Comparison of ENCODE assay signal across 16 mouse cellular contexts in the genomic region with DNA sequence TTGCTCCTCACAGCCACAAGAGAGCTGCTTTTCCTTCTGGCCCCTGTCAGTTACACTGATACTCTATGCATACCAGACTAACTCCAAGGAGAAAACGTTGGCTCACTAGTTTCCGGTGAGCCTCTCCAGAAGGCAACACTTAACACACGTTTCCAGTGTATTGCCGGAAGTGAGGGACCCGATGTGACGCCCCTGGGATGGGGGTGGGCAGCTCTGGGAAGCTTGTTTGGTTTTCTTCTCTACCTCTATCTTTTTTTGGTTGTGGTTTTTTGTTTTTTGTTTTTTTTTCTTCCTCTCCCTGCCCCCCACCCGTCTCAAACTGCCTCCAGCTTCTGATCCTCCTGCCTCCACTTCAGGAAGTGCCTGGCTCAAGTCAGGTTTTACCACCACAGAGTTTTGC. TPM values are rescaled to one million over a fixed set of nuclear protein-coding genes. Genes with fewer than 3 reads are reported as not detected.
DNase-seq lines count a peak whose midpoint lies in the region; ATAC-seq lines count a peak whose summit lies in the region.
"Had no signal": no experiment of that assay in that cellular context is flagged by ENCODE, and none has a peak within 500 bp of the region (broad histone marks: within the 10 kb centered on the region; RNA-seq: fewer than 3 reads in every experiment).

No protein-coding gene starts in this region.

- no peaks in the 10 kb centered on the region for H3K79me2 ChIP-seq in macrophage (ENCODE audit: inconsistent target)

- 12% methylated on average over 7 of the region's 7 CpGs for whole genome bisulfite sequencing in macrophage (ENCODE audit: missing documents)

- peak; percentile 7 for ATAC-seq in CD4-positive, CD25-positive, alpha-beta regulatory T cell, adult 4 months
- ATAC-seq in common myeloid progenitor, adult 5-6 weeks (replicated peaks; ENCODE audit: low read depth, poor library complexity, severe bottlenecking), result peak; percentile 33
- ATAC-seq: Patski had no signal

- H3K4me3 ChIP-seq in macrophage (ENCODE audit: inconsistent target), result no peak overlapping the region
- H3K4me3 ChIP-seq: erythroblast, embryonic 14.5 days; hindbrain, embryonic 12.5 days; limb, embryonic 15.5 days; midbrain, embryonic 12.5 days; neural tube, embryonic 15.5 days had no signal

- peak overlapping the region; percentile 93 for H3K27ac ChIP-seq in macrophage
- H3K27ac ChIP-seq: hindbrain, embryonic 12.5 days; limb, embryonic 15.5 days; midbrain, embryonic 12.5 days; neural tube, embryonic 15.5 days had no signal

- peak; percentile 96 for DNase-seq in 416B (ENCODE audit: low read depth)
- no peak for DNase-seq in urinary bladder, postnatal 14 days (ENCODE audit: low spot score)
- DNase-seq in layer of hippocampus, adult 9-10 months (ENCODE audit: low spot score), result no peak
- DNase-seq in adrenal gland, adult 18-20 months (ENCODE audit: low spot score in 2 of 2), result no peak
- no peak for DNase-seq in retina, embryonic 14.5 days (ENCODE audit: low spot score)
- DNase-seq: heart, adult 18-20 months had no signal

- no peaks in the 10 kb centered on the region for H3K36me3 ChIP-seq in macrophage (ENCODE audit: inconsistent target)
- H3K36me3 ChIP-seq: hindbrain, embryonic 12.5 days; limb, embryonic 15.5 days; midbrain, embryonic 12.5 days; neural tube, embryonic 15.5 days had no signal

RNA-seq across cellular contexts. Expression of gene Hnrnpf, which starts 18.1 kb away (rescaled TPM):
- 1,000 to 10,000 TPM; 1,072 to 1,239 TPM for polyA plus RNA-seq in CD4-positive, CD25-positive, alpha-beta regulatory T cell, adult 4 months (2017; shearing (Covaris generic))
- total RNA-seq in common myeloid progenitor, adult 5-6 weeks (2017), result 1,320 and 1,371 TPM in 2 replicates
- total RNA-seq in macrophage (2018; cell fraction: chromatin; rRNA removed), result 100 to 1,000 TPM in 25 of 26 experiments, 10 to 100 TPM in 1; 89.6 to 241 (median 173) TPM
- 100 to 1,000 TPM; 364 to 516 (median 421) TPM for total RNA-seq in macrophage (2018; cell fraction: cytosol; rRNA removed)
- 100 to 1,000 TPM; 174 to 339 (median 272) TPM for total RNA-seq in macrophage (2018; cell fraction: nucleus; rRNA removed)
- polyA plus RNA-seq in macrophage (2018), result 406 to 706 TPM (median 525 TPM) in 3 replicates
- 100 to 1,000 TPM; 317 to 377 TPM for total RNA-seq in adrenal gland, adult 18-20 months (2021)

RNA-seq across cellular contexts. Expression of gene Zfp239, which starts 20.1 kb away (rescaled TPM):
- polyA plus RNA-seq in CD4-positive, CD25-positive, alpha-beta regulatory T cell, adult 4 months (2017; shearing (Covaris generic)), result 1 to 10 TPM; 2.4 to 3.3 TPM
- total RNA-seq in common myeloid progenitor, adult 5-6 weeks (2017), result 4.3 and 8.9 TPM in 2 replicates
- total RNA-seq in macrophage (2018; cell fraction: chromatin; rRNA removed), result 1 to 10 TPM in 2 of 26 experiments, under 1 TPM in 8, not detected in 16; 0.23 to 1.9 (median 0.70) TPM
- under 1 TPM; 0.10 to 0.65 (median 0.20) TPM for total RNA-seq in macrophage (2018; cell fraction: cytosol; rRNA removed)
- 1 to 10 TPM in 1 of 26 experiments, under 1 TPM in 10, not detected in 15; 0.17 to 1.2 (median 0.36) TPM for total RNA-seq in macrophage (2018; cell fraction: nucleus; rRNA removed)
- polyA plus RNA-seq in macrophage (2018), result 0.40 to 0.84 TPM (median 0.42 TPM) in 3 replicates
- total RNA-seq in adrenal gland, adult 18-20 months (2021), result 1 to 10 TPM; 2.6 to 3.0 TPM

RNA-seq across cellular contexts. Expression of gene Zfp637, which starts 41.0 kb away (rescaled TPM):
- polyA plus RNA-seq in CD4-positive, CD25-positive, alpha-beta regulatory T cell, adult 4 months (2017; shearing (Covaris generic)), result 10 to 100 TPM; 34.4 to 40.9 TPM
- total RNA-seq in common myeloid progenitor, adult 5-6 weeks (2017), result 22.8 and 30.0 TPM in 2 replicates
- total RNA-seq in macrophage (2018; cell fraction: chromatin; rRNA removed), result 10 to 100 TPM in 8 of 26 experiments, 1 to 10 TPM in 15, under 1 TPM in 1, not detected in 2; 0.94 to 22.4 (median 7.6) TPM
- total RNA-seq in macrophage (2018; cell fraction: cytosol; rRNA removed), result 10 to 100 TPM in 19 of 26 experiments, 1 to 10 TPM in 7; 6.9 to 23.8 (median 14.2) TPM
- total RNA-seq in macrophage (2018; cell fraction: nucleus; rRNA removed), result 10 to 100 TPM in 8 of 26 experiments, 1 to 10 TPM in 18; 1.6 to 22.5 (median 6.0) TPM
- polyA plus RNA-seq in macrophage (2018), result 18.6 to 20.6 TPM (median 19.0 TPM) in 3 replicates
- total RNA-seq in adrenal gland, adult 18-20 months (2021), result 10 to 100 TPM; 29.2 to 29.5 TPM

RNA-seq across cellular contexts. Expression of gene Fxyd4, which starts 55.5 kb away (rescaled TPM):
- 10 to 100 TPM in 1 of 2 experiments, 1 to 10 TPM in 1; 7.6 to 14.3 TPM for polyA plus RNA-seq in CD4-positive, CD25-positive, alpha-beta regulatory T cell, adult 4 months (2017; shearing (Covaris generic))
- total RNA-seq in common myeloid progenitor, adult 5-6 weeks (2017), result not detected in 2 replicates
- total RNA-seq in macrophage (2018; cell fraction: chromatin; rRNA removed), result not detected
- not detected for total RNA-seq in macrophage (2018; cell fraction: cytosol; rRNA removed)
- total RNA-seq in macrophage (2018; cell fraction: nucleus; rRNA removed), result not detected
- not detected in 3 replicates for polyA plus RNA-seq in macrophage (2018)
- total RNA-seq in adrenal gland, adult 18-20 months (2021), result not detected
- total RNA-seq: heart, adult 18-20 months; layer of hippocampus, postnatal 14 days had no signal
- polyA plus RNA-seq: erythroblast, embryonic 14.5 days had no signal
